Mouse (Mus musculus) liver, embryonic 14.5 days (tissue): Measurements from ENCODE around the gene AI661453.

Experiments
- CTCF ChIP-seq: IDR thresholded peaks from 2 replicates; pipeline ENCODE4 v1.5.1; 2016; ENCODE audit warnings: antibody characterized with exemption, low read depth, control low read depth
- EP300 ChIP-seq: IDR thresholded peaks from 2 replicates; pipeline ENCODE4 v1.6.1; 2016; ENCODE audit warnings: antibody characterized with exemption, low read depth

DNA sequence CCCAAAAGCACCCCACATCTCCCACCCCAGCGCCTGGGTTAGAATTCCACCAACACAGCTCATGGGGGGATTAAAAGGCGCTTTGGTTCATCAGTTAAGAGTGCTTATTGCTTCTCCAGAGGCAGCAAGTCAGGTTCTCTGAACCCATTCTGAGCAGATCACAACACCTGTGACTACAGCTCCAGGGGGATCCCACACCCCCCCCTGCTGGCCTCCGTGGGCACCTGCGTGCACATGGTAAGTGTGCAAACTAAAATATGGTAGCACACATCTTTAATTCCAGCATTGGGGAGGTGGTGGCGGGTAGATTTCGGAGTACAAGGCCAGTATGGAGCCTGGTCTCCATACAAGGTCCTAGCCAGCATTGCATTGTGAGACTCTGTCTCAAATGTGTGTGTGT is 9.1 kb upstream of the AI661453 start:
- peak; percentile 62 for TF ChIP-seq CTCF
- no peak for TF ChIP-seq EP300
